Mouse (Mus musculus) CH12.LX (cell line): ENCODE measurements around the gene Enkd1. TPM values are rescaled to one million over a fixed set of nuclear protein-coding genes. Genes with fewer than 3 reads are reported as not detected.

ENCODE experiments used
- DNase-seq: peaks from one replicate; pipeline ENCODE4 v3.0.0-alpha.2; 2013; ENCODE audit errors: extremely low read depth
- H3K27ac ChIP-seq: 2 replicates; pipeline ENCODE4 v1.5.1; 2012; ENCODE audit warnings: low read depth, mild to moderate bottlenecking, control low read depth, moderate library complexity; ENCODE audit not compliant: insufficient read depth
- H3K27me3 ChIP-seq: replicated peaks from 2 replicates; pipeline ENCODE3; 2012; ENCODE audit warnings: inconsistent platforms
- H3K36me3 ChIP-seq, 2 experiments: replicated peaks in 1 of 2; 2 replicates each; pipeline versions ENCODE3 to v1.6.1; 2012; ENCODE audit warnings: inconsistent platforms in 1 of 2, low read length in 1 of 2, mild to moderate bottlenecking in 1 of 2, mixed read lengths in 1 of 2, moderate library complexity in 1 of 2; ENCODE audit not compliant: control insufficient read depth in 1 of 2, insufficient read depth in 1 of 2
- H3K4me1 ChIP-seq, 2 experiments: 2 replicates each; pipeline ENCODE4 v1.6.1; 2012; ENCODE audit warnings: inconsistent platforms in 1 of 2, moderate library complexity in 1 of 2; ENCODE audit not compliant: insufficient read depth in 2 of 2, control insufficient read depth in 1 of 2
- H3K4me2 ChIP-seq: 2 replicates; pipeline ENCODE4 v1.6.1; 2012; ENCODE audit warnings: low read depth, mild to moderate bottlenecking, control low read depth; ENCODE audit not compliant: poor library complexity, insufficient read depth, severe bottlenecking
- H3K4me3 ChIP-seq, 3 experiments: fragments of 150-350 bp in 1 of 3; sonication (generic) in 1 of 3; replicated peaks in 1 of 3; 2 replicates each; pipeline versions ENCODE3 to v1.5.1; 2011 to 2012; ENCODE audit warnings: low read depth in 2 of 3, low read length in 2 of 3, mild to moderate bottlenecking in 2 of 3, moderate library complexity in 2 of 3, control low read depth in 1 of 3, improper control_type of control experiment in 1 of 3, inconsistent platforms in 1 of 3, mixed read lengths in 1 of 3; ENCODE audit not compliant: poor library complexity in 1 of 3
- H3K79me2 ChIP-seq: replicated peaks from 2 replicates; pipeline ENCODE4 v1.6.1; 2012; ENCODE audit warnings: mild to moderate bottlenecking, moderate library complexity; ENCODE audit not compliant: control insufficient read depth, poor library complexity, insufficient read depth, severe bottlenecking; ENCODE audit errors: extremely low read depth
- H3K9ac ChIP-seq: 2 replicates; pipeline ENCODE4 v1.6.1; 2012; ENCODE audit warnings: low read depth, mild to moderate bottlenecking, control low read depth, moderate library complexity; ENCODE audit not compliant: insufficient read depth
- H3K9me3 ChIP-seq: replicated peaks from 2 replicates; pipeline ENCODE3; 2012; ENCODE audit warnings: low read length, inconsistent platforms, mixed read lengths
- BHLHE40 ChIP-seq: IDR thresholded peaks from 2 replicates; pipeline ENCODE4 v1.6.1; 2011; ENCODE audit warnings: mild to moderate bottlenecking, low read depth, low read length, improper control_type of control experiment
- CHD1 ChIP-seq: IDR thresholded peaks from 2 replicates; pipeline ENCODE4 v1.6.1; 2012; ENCODE audit warnings: low read depth, low read length, improper control_type of control experiment, inconsistent platforms
- JUN ChIP-seq: IDR thresholded peaks from 2 replicates; pipeline ENCODE4 v1.6.1; 2011; ENCODE audit warnings: low read depth, mild to moderate bottlenecking, low read length, improper control_type of control experiment, moderate library complexity; ENCODE audit not compliant: insufficient read depth
- JUND ChIP-seq: conservative IDR thresholded peaks from 2 replicates; pipeline ENCODE4 v1.6.1; 2011; ENCODE audit warnings: low read depth, low read length, improper control_type of control experiment
- MAX ChIP-seq: IDR thresholded peaks from 2 replicates; pipeline ENCODE4 v1.6.1; 2011; ENCODE audit warnings: low read length, improper control_type of control experiment
- PAX5 ChIP-seq: IDR thresholded peaks from 2 replicates; pipeline ENCODE4 v1.6.1; 2012; ENCODE audit warnings: low read length, inconsistent platforms, mixed read lengths
- POLR2AphosphoS2 ChIP-seq: IDR thresholded peaks from 2 replicates; pipeline ENCODE4 v1.6.1; 2011; ENCODE audit warnings: low read depth, low read length, improper control_type of control experiment
- RAD21 ChIP-seq: IDR thresholded peaks from 2 replicates; pipeline ENCODE4 v1.6.1; 2011; ENCODE audit warnings: low read depth, mild to moderate bottlenecking, low read length, improper control_type of control experiment, moderate library complexity
- RCOR1 ChIP-seq: conservative IDR thresholded peaks from 2 replicates; pipeline ENCODE4 v1.6.1; 2012; ENCODE audit warnings: low read depth, mild to moderate bottlenecking, inconsistent platforms, low read length, improper control_type of control experiment
- SMC3 ChIP-seq: IDR thresholded peaks from 2 replicates; pipeline ENCODE4 v1.6.1; 2011; ENCODE audit warnings: low read depth, low read length, improper control_type of control experiment
- ZNF384 ChIP-seq: IDR thresholded peaks from 2 replicates; pipeline ENCODE4 v1.6.1; 2012; ENCODE audit warnings: low read depth, low read length, improper control_type of control experiment, inconsistent platforms
- dilution Hi-C: fragments of 300-500 bp; cut with MboI; formaldehyde crosslinking; loops from 2 replicates; pipeline ENCODE4 v1.14.3; 2020; ENCODE audit warnings: low sequenced_read_pairs; ENCODE audit not compliant: extremely low pct_unique_long_range_greater_than_20kb, extremely low pct_ligation_motif_present
- in situ Hi-C: fragments of 300-500 bp; cut with MboI; formaldehyde crosslinking; loops from 3 replicates; pipeline ENCODE4 v1.14.3; 2019; ENCODE audit warnings: low sequenced_read_pairs, low pct_ligation_motif_present, low pct_unique_long_range_greater_than_20kb, mixed read lengths
- polyA plus RNA-seq: library from polyadenylated mRNA; unstranded; fragments of >175 nt; gene quantifications from 2 replicates; pipeline ENCODE4 v1.2.1, GENCODE M21; 2012; ENCODE audit warnings: low read depth; ENCODE audit not compliant: insufficient read length
- total RNA-seq, 2 experiments: library from RNA; depleted of rRNA; stranded (reverse); fragments of 300-350 nt in 1 of 2; fragments of >200 nt in 1 of 2; gene quantifications; 2 replicates each; pipeline ENCODE4 v1.2.3; 2012 to 2014

Gene Enkd1
- total and polyA plus RNA-seq, 3 experiments, result 15.6 to 35.9 (median 27.4) TPM

- H3K27me3 ChIP-seq, result no peaks in the 10 kb centered on the region
- H3K4me3 ChIP-seq, result no peak overlapping the region
- dilution Hi-C loops (no loop called here), in situ Hi-C loops (no loop called here)
- peaks cover 2 to 13% of the 10 kb centered on the region in 2 experiments; a peak in 3 of 4 replicates for H3K4me1 ChIP-seq
- no peaks in the 10 kb centered on the region for H3K9me3 ChIP-seq
- DNase-seq, result no peak
- no peak for TF ChIP-seq MAX
- TF ChIP-seq RAD21, result no peak
- no peak for TF ChIP-seq ZNF384
- TF ChIP-seq JUN, result no peak
- TF ChIP-seq CHD1, result no peak
- H3K9ac ChIP-seq, result no peak overlapping the region
- no peak overlapping the region for H3K4me2 ChIP-seq
- H3K27ac ChIP-seq, result no peak overlapping the region
- no peaks in the 10 kb centered on the region for H3K79me2 ChIP-seq
- H3K36me3 ChIP-seq, result peaks cover 0 to 2% of the 10 kb centered on the region in 2 experiments
Observed at GRCm38 (mm10) chr8:105754688-105755087, 46.7 kb upstream of the Enkd1 start.

GRCm38 (mm10) chr8:105753916-105754315 lies 45.9 kb upstream of the Enkd1 start:
- in situ Hi-C loops (no loop called here), dilution Hi-C loops (no loop called here)

GRCm38 (mm10) chr8:105750606-105751005 lies 42.6 kb upstream of the Enkd1 start:
- peaks cover 9 to 14% of the 10 kb centered on the region in 2 experiments for H3K4me1 ChIP-seq
- no peaks in the 10 kb centered on the region for H3K9me3 ChIP-seq
- no peaks in the 10 kb centered on the region for H3K27me3 ChIP-seq
- H3K36me3 ChIP-seq, result peaks cover 0 to 2% of the 10 kb centered on the region in 2 experiments
- TF ChIP-seq SMC3 (no peak), JUND (no peak), POLR2AphosphoS2 (no peak)
- H3K4me2 ChIP-seq, result no peak overlapping the region
- dilution Hi-C loops (no loop called here), in situ Hi-C loops (no loop called here)
- no peaks in the 10 kb centered on the region for H3K79me2 ChIP-seq
- no peak overlapping the region for H3K27ac ChIP-seq
- no peak overlapping the region for H3K9ac ChIP-seq
- DNase-seq, result no peak
- no peak overlapping the region for H3K4me3 ChIP-seq

More at GRCm38 (mm10) chr8:105753916-105754315, 45.9 kb upstream of the Enkd1 start:
- H3K9me3 ChIP-seq, result no peaks in the 10 kb centered on the region
- TF ChIP-seq RCOR1 (no peak), PAX5 (no peak), BHLHE40 (no peak)
- TF ChIP-seq, all 38 proteins: peak for 0
- Histone ChIP-seq H3K27ac (no peak overlapping the region), H3K4me1 (peaks cover 2 to 7% of the 10 kb centered on the region in 2 experiments; a peak in 3 of 4 replicates), H3K27me3 (no peaks in the 10 kb centered on the region), H3K4me3 (no peak overlapping the region), H3K4me2 (no peak overlapping the region), H3K79me2 (no peaks in the 10 kb centered on the region), H3K9ac (no peak overlapping the region), H3K36me3 (peaks cover 0 to 2% of the 10 kb centered on the region in 2 experiments)
- no peak for DNase-seq
